ENCODE assay signal across 7 mouse cellular contexts in the genomic region with DNA sequence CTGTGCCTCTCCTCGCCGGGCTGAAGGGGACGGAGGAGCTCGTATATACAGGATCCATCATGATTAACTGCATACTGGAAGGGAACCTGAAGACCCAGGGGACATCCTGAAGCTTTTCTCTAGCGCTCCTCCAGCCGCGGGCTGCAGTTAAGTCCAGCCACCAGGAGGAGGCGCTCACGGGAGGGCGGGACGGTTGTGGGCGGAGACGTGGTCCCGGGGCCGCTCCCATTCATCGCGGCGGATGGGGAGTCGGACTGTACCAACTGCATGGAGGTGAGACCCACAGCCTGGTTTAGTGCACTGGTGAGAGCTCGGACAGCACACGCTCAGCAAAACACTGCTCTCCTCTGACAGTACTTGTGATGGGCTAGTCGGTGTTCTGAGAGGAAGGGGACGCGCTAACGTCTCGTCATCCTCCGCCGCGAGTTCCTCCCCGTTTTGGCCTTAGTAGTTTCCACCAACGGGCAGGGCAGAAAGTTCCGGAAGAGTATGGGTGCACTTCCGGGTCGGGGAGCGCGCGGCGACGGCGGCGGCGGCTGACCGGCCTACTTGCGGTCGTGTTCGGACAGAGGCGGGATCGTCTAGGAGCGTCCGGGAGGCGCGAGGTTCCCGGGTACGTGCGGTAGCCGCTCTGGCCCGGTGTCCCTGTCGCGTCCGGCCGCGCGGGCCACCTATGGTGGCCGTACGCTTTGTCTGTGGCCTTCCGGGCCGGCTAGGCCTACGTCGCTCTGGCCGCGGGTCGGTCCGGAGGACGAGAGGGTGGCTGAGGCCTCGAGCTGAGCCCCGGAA. TPM values are rescaled to one million over a fixed set of nuclear protein-coding genes. Genes with fewer than 3 reads are reported as not detected.
DNase-seq lines count a peak whose midpoint lies in the region; ATAC-seq lines count a peak whose summit lies in the region.

TSS of gene Phrf1 (plus strand) at position 506 of the 789 bp plus-strand sequence.

- under 1% methylated on average over 76 of the region's 76 CpGs for WGBS in intestine, embryonic 16.5 days
- WGBS in midbrain, embryonic 11.5 days: under 1% methylated on average over 76 of the region's 76 CpGs

- H3K4me1 ChIP-seq in intestine, embryonic 16.5 days (ENCODE audit: control insufficient read depth, insufficient read depth, low read length): peaks cover 8% of the 10 kb centered on the region
- peaks cover 11% of the 10 kb centered on the region for H3K4me1 ChIP-seq in midbrain, embryonic 11.5 days (ENCODE audit: control insufficient read depth, insufficient read depth, low read length)

- H3K4me3 ChIP-seq in intestine, embryonic 16.5 days (ENCODE audit: low read length): peak within 1 kb of the TSS; percentile 82
- H3K4me3 ChIP-seq in midbrain, embryonic 11.5 days (ENCODE audit: low read depth, low read length): peak within 1 kb of the TSS; percentile 99

- H3K9me3 ChIP-seq in intestine, embryonic 16.5 days (ENCODE audit: control insufficient read depth, low read length): no peaks in the 10 kb centered on the region
- no peaks in the 10 kb centered on the region for H3K9me3 ChIP-seq in midbrain, embryonic 11.5 days (ENCODE audit: control insufficient read depth, low read length)

- DNase-seq in adrenal gland, adult 2 months: peak; percentile 91
- DNase-seq in embryo, embryonic 11.5 days (ENCODE audit: low read depth, low spot score): peak; percentile 87
- DNase-seq in gastrocnemius, postnatal 4 days (ENCODE audit: low spot score in 2 of 2): peak; percentile 92 to 93
- DNase-seq in left cerebral cortex, postnatal 36 days (ENCODE audit: low spot score in 2 of 2): peak; percentile 91
- peak; percentile 99 for DNase-seq in midbrain, embryonic 11.5 days (ENCODE audit: low spot score, missing footprints)
- DNase-seq in skeletal muscle tissue, adult 2 months (ENCODE audit: low read depth, low spot score): peak; percentile 83

- ATAC-seq in intestine, embryonic 16.5 days: peak; percentile 94
- peak; percentile 93 for ATAC-seq in midbrain, embryonic 11.5 days (ENCODE audit: low FRiP score)

- no peaks in the 10 kb centered on the region for H3K27me3 ChIP-seq in intestine, embryonic 16.5 days (replicated peaks; ENCODE audit: control insufficient read depth, insufficient read depth, low read length)
- no peaks in the 10 kb centered on the region for H3K27me3 ChIP-seq in midbrain, embryonic 11.5 days (ENCODE audit: control insufficient read depth, insufficient read depth, low read length)

- peaks cover 7% of the 10 kb centered on the region; the same call in 1 of the 2 replicates for H3K36me3 ChIP-seq in intestine, embryonic 16.5 days (ENCODE audit: control insufficient read depth, insufficient read depth, low read length)
- H3K36me3 ChIP-seq in midbrain, embryonic 11.5 days (ENCODE audit: control insufficient read depth, insufficient read depth, low read length): peaks cover 15% of the 10 kb centered on the region; the same call in 1 of the 2 replicates

- peak within 1 kb of the TSS; percentile 79 for H3K4me2 ChIP-seq in intestine, embryonic 16.5 days (ENCODE audit: low read depth, low read length)
- peak within 1 kb of the TSS; percentile 98 for H3K4me2 ChIP-seq in midbrain, embryonic 11.5 days

- peak within 1 kb of the TSS; percentile 92 for H3K27ac ChIP-seq in intestine, embryonic 16.5 days (ENCODE audit: low read length)
- H3K27ac ChIP-seq in midbrain, embryonic 11.5 days (ENCODE audit: low read depth, low read length): peak within 1 kb of the TSS; percentile 88

- intact Hi-C loops in left cerebral cortex, postnatal 36 days (cut with DNase I): loop anchor here (5.0 kb wide), 1 partner anchor 134 kb away; no protein-coding TSS in a partner anchor

- H3K9ac ChIP-seq in intestine, embryonic 16.5 days (ENCODE audit: low read depth, low read length): peak within 1 kb of the TSS; percentile 98
- peak within 1 kb of the TSS; percentile 94 for H3K9ac ChIP-seq in midbrain, embryonic 11.5 days (ENCODE audit: low read length)

RNA-seq across cellular contexts. Expression of gene Phrf1, which starts in this region (rescaled TPM):
- total RNA-seq in adrenal gland, adult 2 months (2021): 10 to 100 TPM; 61.0 to 64.5 TPM
- polyA plus RNA-seq in adrenal gland, adult 2 months (2012; rRNA removed): 23.5 and 33.7 TPM in 2 replicates
- 10 to 100 TPM; 48.4 to 63.3 TPM for total RNA-seq in gastrocnemius, postnatal 4 days (2021)
- 55.2 and 56.7 TPM in 2 replicates for polyA plus RNA-seq in intestine, embryonic 16.5 days (2015; fragmentation: Nextera tagmentation; extraction: Ambion mirVana)
- 10 to 100 TPM; 64.4 to 78.0 TPM for total RNA-seq in left cerebral cortex, postnatal 36 days (2021)
- 59.6 and 78.3 TPM in 2 replicates for polyA plus RNA-seq in midbrain, embryonic 11.5 days (2014; fragmentation: Nextera tagmentation; extraction: Ambion mirVana)

Comparison
In these comparisons a context has a peak if more than half of its experiments do, and no peak if none do; other contexts are left out.
1. Peak in every context shown above with its lines: DNase-seq, ATAC-seq, H3K4me3 ChIP-seq and H3K27ac ChIP-seq.